Mouse (Mus musculus): ENCODE measurements around the gene Gemin6.
"Not testable (repeated sequence)": the region's sequence is repeated elsewhere in the genome, so short reads cannot be mapped to it uniquely, and the experiment has no call there.

DNA sequence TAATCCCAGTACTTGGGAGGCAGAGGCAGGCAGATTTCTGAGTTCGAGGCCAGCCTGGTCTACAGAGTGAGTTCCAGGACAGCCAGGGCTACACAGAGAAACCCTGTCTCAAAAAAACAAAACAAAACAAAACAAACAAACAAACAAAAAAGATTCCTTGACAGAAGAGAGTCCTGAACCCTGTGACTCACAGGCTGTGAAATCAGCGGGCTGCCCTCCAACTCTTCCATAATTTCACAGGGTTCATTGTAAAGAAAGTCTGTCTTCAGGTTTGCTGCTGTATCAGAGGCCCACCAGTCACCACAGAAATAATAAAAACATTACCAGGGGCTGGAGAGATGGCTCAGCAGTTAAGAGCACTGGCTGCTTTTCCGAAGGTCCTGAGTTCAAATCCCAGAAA lies 45.4 kb upstream of the Gemin6 start:
- TF ChIP-seq EP300 (IDR thresholded peaks at IDR 0.05; ENCODE audit: insufficient read depth, low read depth, low read length); CTCF (IDR thresholded peaks at IDR 0.05); POLR2A (IDR thresholded peaks at IDR 0.05; ENCODE audit: insufficient read depth, low read depth, low read length): not testable (repeated sequence)
